Mouse (Mus musculus) lung, postnatal 4 days (tissue): Measurements from ENCODE around the gene Nrk.

Source experiments
- DNase-seq, 2 experiments: peaks; one replicate each; pipeline ENCODE4 v3.0.0; 2021

Nrk gene

GRCm38 (mm10) chrX:138914041-138914776, at the start of gene Nrk:
Nrk (plus strand) TSS chrX:138914430.
- peak; percentile 28 to 56 for DNase-seq

- no peak for DNase-seq
Observed at GRCm38 (mm10) chrX:138913366-138913765, 864 bp upstream of the Nrk start.

- DNase-seq: no peak
Observed at GRCm38 (mm10) chrX:138914777-138915114, 516 bp downstream of the Nrk start.

- DNase-seq: no peak
Observed at GRCm38 (mm10) chrX:138919030-138919429, 4.8 kb downstream of the Nrk start.

GRCm38 (mm10) chrX:138943905-138944304, 29.7 kb downstream of the Nrk start:
- DNase-seq: no peak

- no peak for DNase-seq
Observed at GRCm38 (mm10) chrX:138960713-138961112, 46.5 kb downstream of the Nrk start.

- DNase-seq: no peak
Observed at GRCm38 (mm10) chrX:138978501-138978900, 64.3 kb downstream of the Nrk start.

- no peak for DNase-seq
Observed at GRCm38 (mm10) chrX:138979249-138979648, 65.0 kb downstream of the Nrk start.

- DNase-seq: no peak
Observed at GRCm38 (mm10) chrX:139014524-139014923, 100.3 kb downstream of the Nrk start.

- DNase-seq: no peak
Observed at GRCm38 (mm10) chrX:139016540-139016939, 102.3 kb downstream of the Nrk start.

GRCm38 (mm10) chrX:139026532-139027097, 112.4 kb downstream of the Nrk start:
- no peak for DNase-seq

- DNase-seq: peak in 1 of 2 experiments; percentile 18
Observed at GRCm38 (mm10) chrX:139027296-139027695, 113.1 kb downstream of the Nrk start.

- no peak for DNase-seq
Observed at GRCm38 (mm10) chrX:139027909-139028308, 113.7 kb downstream of the Nrk start.

- no peak for DNase-seq
Observed at GRCm38 (mm10) chrX:139037666-139038065, 123.4 kb downstream of the Nrk start.

GRCm38 (mm10) chrX:139039314-139039713, 125.1 kb downstream of the Nrk start:
- no peak for DNase-seq

GRCm38 (mm10) chrX:139041148-139041547, 126.9 kb downstream of the Nrk start:
- DNase-seq: no peak

GRCm38 (mm10) chrX:139051976-139052375, 137.7 kb downstream of the Nrk start:
- DNase-seq: peak in 1 of 2 experiments; percentile 28

- DNase-seq: no peak
Observed at GRCm38 (mm10) chrX:139053149-139053548, 138.9 kb downstream of the Nrk start.
